Mouse (Mus musculus): ENCODE measurements at regions not wholly inside any gene's neighbourhood (a gene's known extent, or its start where the extent isn't known, plus 50 kb on each side); places are given as distances from the start of the nearest gene placed in this dataset.

DNA sequence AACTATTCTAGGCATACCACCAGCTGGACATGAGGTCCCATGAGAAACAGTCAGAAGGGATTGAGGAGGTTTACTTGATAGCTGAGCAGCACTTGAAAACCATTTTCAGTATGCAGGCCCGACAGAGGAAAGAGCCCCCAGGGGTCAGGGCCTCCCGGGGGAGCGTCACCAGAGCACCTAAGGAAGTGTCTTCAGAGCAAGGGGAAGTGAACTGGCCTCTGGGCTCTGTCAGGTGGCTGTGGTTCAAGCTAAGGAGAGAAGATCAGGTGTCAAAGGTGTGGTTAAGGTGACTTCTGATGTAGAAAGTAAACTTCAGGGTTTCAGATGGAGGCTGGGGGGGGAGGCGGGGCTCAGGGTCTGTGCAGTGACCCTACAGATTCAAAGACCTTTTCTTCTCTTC, 57.3 kb downstream of the Bhlhe40 start:
- intact Hi-C loops (cut with DNase I; ENCODE audit: low total_unique reads): loop anchor here (10.0 kb wide), 1 partner anchor 613 kb away; no protein-coding TSS in a partner anchor

DNA sequence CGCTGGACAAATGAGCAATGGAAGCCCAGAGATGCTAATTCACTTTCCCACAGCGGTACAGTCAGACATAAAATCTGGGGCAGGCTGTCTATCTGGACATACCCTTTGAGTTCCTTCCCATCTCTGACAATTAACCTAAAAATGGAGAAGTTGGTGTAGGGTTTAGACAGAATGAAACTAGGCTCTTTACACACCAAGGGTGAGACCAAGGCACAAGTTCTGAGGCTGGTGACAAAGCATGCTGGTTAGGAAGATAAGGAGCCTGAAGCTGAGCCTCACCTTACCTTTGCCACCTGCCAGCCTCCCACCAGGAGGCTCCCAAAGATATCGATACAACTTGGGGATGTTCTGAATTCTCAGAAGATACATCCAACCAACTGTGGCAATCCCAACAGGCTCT, 58.5 kb downstream of the Bhlhe40 start:
- no peak for DNase-seq
- intact Hi-C loops (cut with DNase I; ENCODE audit: low total_unique reads): loop anchor here (10.0 kb wide), 1 partner anchor 614 kb away; no protein-coding TSS in a partner anchor

More for the DNA sequence above, 57.3 kb downstream of the Bhlhe40 start:
- DNase-seq: no peak

DNA sequence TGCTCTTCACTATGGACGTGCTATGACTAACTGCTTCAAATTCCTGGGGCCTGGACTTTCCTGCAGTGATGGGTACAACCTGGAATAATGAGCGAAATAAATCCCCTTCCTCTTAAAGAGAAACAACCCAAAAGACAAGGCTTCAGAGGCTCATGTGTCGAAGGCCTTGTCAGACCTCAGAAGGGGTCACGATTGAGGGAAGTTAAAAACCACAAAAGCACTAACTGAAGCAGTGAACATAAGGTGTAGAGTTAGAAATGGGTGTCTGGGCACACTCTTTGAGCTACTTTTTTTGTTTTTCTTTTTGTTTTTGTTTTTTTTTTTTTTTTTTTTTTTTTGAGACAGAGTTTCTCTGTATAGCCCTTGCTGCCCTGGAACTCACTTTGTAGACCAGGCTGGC, 59.5 kb downstream of the Bhlhe40 start:
- intact Hi-C loops (cut with DNase I; ENCODE audit: low total_unique reads): loop anchor here (10.0 kb wide), 1 partner anchor 615 kb away; no protein-coding TSS in a partner anchor
- no peak for DNase-seq

DNA sequence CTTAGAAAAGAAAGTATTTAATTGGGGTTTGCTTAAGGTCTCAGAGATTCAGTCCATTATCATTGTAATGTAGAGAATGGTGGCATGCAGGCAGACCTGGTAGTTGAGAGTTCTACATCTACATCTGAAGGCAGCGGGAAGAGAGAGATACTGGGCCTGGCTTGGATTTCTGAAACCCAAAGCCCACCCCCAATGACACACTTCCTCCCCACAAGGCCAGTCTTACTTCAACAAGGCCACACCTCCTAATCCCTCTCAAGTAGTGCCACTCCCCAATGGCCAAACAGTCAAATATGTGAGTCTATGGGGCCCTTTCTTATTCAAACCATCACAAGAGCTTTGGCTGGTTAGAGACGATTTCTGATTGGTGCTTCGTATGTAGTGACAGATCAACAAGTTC, 60.5 kb downstream of the Bhlhe40 start:
- DNase-seq: no peak
- intact Hi-C loops (cut with DNase I; ENCODE audit: low total_unique reads): no loop called here

DNA sequence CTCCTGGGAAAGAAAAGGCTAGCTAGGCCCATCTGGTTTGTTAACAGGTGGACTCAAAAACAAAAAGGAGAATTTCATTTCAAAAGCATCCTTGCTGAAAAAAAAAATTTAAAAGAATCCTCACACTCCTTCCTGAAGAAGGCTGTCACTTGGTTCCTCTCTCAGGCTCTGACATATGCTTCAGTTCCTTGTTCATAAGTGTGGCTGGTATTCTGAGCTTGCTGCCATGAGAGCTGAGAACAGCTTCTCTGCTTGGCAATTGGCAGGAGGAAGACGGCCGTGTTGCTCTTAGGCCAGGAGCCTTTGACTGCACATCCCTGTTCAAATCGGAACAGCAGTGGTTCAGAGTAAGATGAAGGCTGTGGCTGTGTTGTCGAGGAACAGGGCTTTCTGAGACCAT, 61.1 kb downstream of the Bhlhe40 start:
- DNase-seq: no peak
- intact Hi-C loops (cut with DNase I; ENCODE audit: low total_unique reads): no loop called here

DNA sequence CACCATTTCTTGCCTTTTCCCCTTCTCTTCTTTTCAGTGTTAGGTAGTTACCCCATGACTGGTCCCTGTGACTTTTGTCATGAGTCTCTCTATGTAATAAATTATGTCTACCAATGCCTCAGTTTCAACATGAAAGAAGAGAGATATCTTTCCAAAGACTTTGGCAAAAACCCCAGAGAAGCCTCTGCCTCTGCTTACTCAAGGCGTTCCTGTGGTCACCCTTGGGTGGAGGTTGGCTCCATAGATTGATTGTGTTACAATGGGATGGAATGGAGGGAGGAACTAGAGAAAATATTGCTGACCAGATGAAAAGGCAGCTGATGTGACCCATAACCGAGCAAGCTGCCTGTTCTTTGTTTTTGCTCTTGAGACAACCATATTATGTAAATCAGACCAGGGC, 59.7 kb upstream of the Arl8b start:
- intact Hi-C loops (cut with DNase I; ENCODE audit: low total_unique reads): no loop called here
- no peak for DNase-seq

DNA sequence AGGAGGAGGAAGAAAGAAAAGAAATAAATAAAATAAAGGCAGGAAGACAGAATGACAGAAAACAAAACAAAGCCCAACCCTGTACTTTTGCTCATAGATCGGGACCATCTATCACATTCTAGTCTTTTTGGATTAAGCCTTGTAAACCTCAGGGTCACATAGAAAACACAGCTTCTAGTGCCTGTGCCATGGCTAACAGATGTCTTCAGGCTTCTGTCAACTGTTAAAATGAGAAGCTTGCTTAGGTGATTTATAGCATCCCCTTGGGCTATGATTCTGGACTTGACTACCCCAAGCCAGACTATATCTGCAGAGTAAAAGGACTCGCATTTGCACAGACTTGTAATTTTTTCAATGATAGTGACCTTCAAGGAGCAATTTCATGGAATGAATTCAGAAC, 59.1 kb upstream of the Arl8b start:
- no peak for DNase-seq
- intact Hi-C loops (cut with DNase I; ENCODE audit: low total_unique reads): no loop called here

DNA sequence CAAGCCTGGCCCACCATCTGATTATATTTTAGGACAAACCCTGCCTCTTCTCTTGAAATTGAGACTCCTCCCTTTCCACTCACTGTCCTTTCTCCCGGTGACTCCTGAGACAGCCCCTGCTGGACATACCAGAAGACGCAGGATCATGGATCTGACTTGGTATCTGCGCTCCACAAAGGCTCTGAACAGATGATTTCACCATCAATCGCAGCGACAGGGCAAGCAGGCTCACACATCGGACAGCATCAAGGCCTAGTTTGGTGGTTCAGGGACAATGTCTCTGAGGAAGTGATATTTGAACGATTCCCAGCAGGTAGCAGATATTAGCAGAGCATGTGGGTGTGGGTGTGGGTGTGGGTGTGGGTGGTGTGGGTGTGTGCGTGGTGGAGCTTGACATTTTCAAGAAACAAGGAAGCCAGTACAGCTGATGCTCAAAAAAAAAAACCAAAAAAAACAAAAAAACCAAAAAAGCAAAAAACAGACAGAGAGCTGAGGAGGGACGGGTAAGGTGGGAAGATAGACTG, 51.7 kb upstream of the Arl8b start:
- no peak for DNase-seq
- intact Hi-C loops (cut with DNase I; ENCODE audit: low total_unique reads): no loop called here
